Mouse (Mus musculus): Measurements from ENCODE around the gene Paox. TPM values are rescaled to one million over a fixed set of nuclear protein-coding genes. Genes with fewer than 3 reads are reported as not detected.

Gene Paox
- polyA plus RNA-seq, 1 experiment from 2014 or later: 39.5 TPM

DNA sequence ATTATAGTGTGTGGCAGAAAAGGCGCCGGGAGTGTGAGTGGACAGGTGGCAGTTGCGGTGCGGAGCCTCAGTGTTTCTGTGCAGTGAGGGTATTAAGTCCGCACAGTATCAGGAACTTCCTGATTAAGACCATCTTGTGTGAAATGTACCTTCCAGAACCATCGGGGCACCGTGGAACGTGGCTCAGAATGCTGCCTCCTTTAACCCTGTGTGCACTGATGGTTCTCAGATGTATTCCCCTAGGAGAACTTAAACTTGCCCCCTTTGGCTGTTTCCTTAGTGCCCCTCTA, 22.4 kb downstream of the Paox start:
- Histone ChIP-seq H3K27me3 (replicated peaks; ENCODE audit: control insufficient read depth, insufficient read depth, low read length) (no peaks in the 10 kb centered on the region), H3K4me3 (ENCODE audit: low read depth, low read length) (peak overlapping the region; percentile 68), H3K4me1 (replicated peaks; ENCODE audit: control insufficient read depth, insufficient read depth, low read length) (0 out of 2 replicates have a peak, but pooled peaks cover 4% of the 10 kb centered on the region), H3K9ac (ENCODE audit: low read length) (peak overlapping the region; percentile 88), H3K27ac (ENCODE audit: low read depth) (peak overlapping the region; percentile 40), H3K9me3 (ENCODE audit: control insufficient read depth, low read length) (no peaks in the 10 kb centered on the region), H3K36me3 (ENCODE audit: control insufficient read depth, insufficient read depth, low read length) (peaks cover 15% of the 10 kb centered on the region), H3K4me2 (ENCODE audit: low read length) (peak overlapping the region; percentile 80)
- DNase-seq (ENCODE audit: low spot score) (no peak), ATAC-seq (replicated peaks; ENCODE audit: low FRiP score, low TSS enrichment, low read depth) (no peak)
- WGBS: 2% methylated on average over 8 of the region's 8 CpGs

GRCm38 (mm10) chr7:140141350-140141749, 25.8 kb downstream of the Paox start:
- Histone ChIP-seq H3K4me2 (ENCODE audit: low read length) (no peak overlapping the region), H3K27ac (ENCODE audit: low read depth) (no peak overlapping the region), H3K36me3 (ENCODE audit: control insufficient read depth, insufficient read depth, low read length) (0 out of 2 replicates have a peak, but pooled peaks cover 3% of the 10 kb centered on the region), H3K27me3 (replicated peaks; ENCODE audit: control insufficient read depth, insufficient read depth, low read length) (no peaks in the 10 kb centered on the region), H3K9me3 (ENCODE audit: control insufficient read depth, low read length) (no peaks in the 10 kb centered on the region), H3K9ac (ENCODE audit: low read length) (no peak overlapping the region), H3K4me1 (replicated peaks; ENCODE audit: control insufficient read depth, insufficient read depth, low read length) (0 out of 2 replicates have a peak, but pooled peaks cover 4% of the 10 kb centered on the region), H3K4me3 (ENCODE audit: low read depth, low read length) (no peak overlapping the region)
- ATAC-seq (replicated peaks; ENCODE audit: low FRiP score, low TSS enrichment, low read depth) (no peak), DNase-seq (ENCODE audit: low spot score) (no peak)
- 6% methylated on average over 14 of the region's 14 CpGs for WGBS

- H3K27ac ChIP-seq (ENCODE audit: low read depth): no peak overlapping the region
- H3K36me3 ChIP-seq (ENCODE audit: control insufficient read depth, insufficient read depth, low read length): peaks cover 8% of the 10 kb centered on the region; the same call in 1 of the 2 replicates
- WGBS: 85% methylated on average over 4 of the region's 4 CpGs
- no peak for DNase-seq (ENCODE audit: low spot score)
- H3K4me1 ChIP-seq (replicated peaks; ENCODE audit: control insufficient read depth, insufficient read depth, low read length): no peaks in the 10 kb centered on the region
- H3K27me3 ChIP-seq (replicated peaks; ENCODE audit: control insufficient read depth, insufficient read depth, low read length): no peaks in the 10 kb centered on the region
- no peak overlapping the region for H3K4me3 ChIP-seq (ENCODE audit: low read depth, low read length)
- no peak for ATAC-seq (replicated peaks; ENCODE audit: low FRiP score, low TSS enrichment, low read depth)
- no peak overlapping the region for H3K4me2 ChIP-seq (ENCODE audit: low read length)
- H3K9ac ChIP-seq (ENCODE audit: low read length): no peak overlapping the region
- no peaks in the 10 kb centered on the region for H3K9me3 ChIP-seq (ENCODE audit: control insufficient read depth, low read length)
Observed at GRCm38 (mm10) chr7:140144550-140144949, 29.0 kb downstream of the Paox start.

DNA sequence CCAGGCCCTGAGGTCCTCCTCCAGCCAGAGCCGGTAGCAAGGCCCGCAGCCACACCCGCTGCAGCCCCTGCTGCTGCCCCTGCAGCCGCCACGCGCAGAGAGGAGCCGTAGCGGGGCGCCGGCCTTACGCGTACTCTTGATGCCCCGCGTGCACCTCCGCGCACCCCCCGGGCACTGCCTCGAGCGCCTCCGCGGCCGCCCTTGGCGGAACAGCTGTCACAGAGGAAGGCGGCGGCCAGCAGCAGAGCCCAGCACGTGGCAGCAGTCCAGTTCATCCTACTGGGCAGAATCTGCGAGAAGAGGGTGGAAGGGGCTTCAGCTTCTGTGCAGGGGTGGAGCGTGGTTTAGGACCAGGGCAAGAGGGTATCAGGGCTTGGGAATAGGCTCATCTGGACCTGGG, 37.8 kb downstream of the Paox start:
- no peaks in the 10 kb centered on the region for H3K9me3 ChIP-seq (ENCODE audit: control insufficient read depth, low read length)
- peak overlapping the region; percentile 43 for H3K4me2 ChIP-seq (ENCODE audit: low read length)
- no peaks in the 10 kb centered on the region for H3K4me1 ChIP-seq (replicated peaks; ENCODE audit: control insufficient read depth, insufficient read depth, low read length)
- peaks cover 9% of the 10 kb centered on the region for H3K36me3 ChIP-seq (ENCODE audit: control insufficient read depth, insufficient read depth, low read length)
- peak overlapping the region; percentile 20; the same call in 1 of the 2 replicates for H3K4me3 ChIP-seq (ENCODE audit: low read depth, low read length)
- ATAC-seq (replicated peaks; ENCODE audit: low FRiP score, low TSS enrichment, low read depth): no peak
- H3K27me3 ChIP-seq (replicated peaks; ENCODE audit: control insufficient read depth, insufficient read depth, low read length): peaks cover 39% of the 10 kb centered on the region
- no peak overlapping the region for H3K9ac ChIP-seq (ENCODE audit: low read length)
- DNase-seq (ENCODE audit: low spot score): peak; percentile 54
- no peak overlapping the region for H3K27ac ChIP-seq (ENCODE audit: low read depth)
- 6% methylated on average over 28 of the region's 28 CpGs for WGBS

DNA sequence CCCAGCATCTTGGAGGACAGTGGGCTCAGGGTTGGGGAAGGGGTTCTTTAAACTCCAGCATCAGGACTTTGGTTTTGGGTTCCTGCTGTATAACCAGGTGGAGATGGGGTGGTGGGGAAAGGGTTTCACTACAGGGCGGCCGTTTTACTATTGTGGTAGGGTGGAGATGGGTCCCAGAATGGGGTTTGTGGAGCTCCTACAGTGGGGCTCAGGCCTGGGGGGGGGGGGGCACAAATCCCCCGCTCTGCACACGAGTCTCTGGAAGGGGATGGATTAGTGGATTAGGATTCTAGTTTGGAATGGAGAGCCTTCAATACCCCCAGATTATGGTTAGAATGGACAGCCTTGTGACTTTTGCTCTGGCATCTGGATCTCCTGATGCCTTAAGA, 38.2 kb downstream of the Paox start:
- H3K36me3 ChIP-seq (ENCODE audit: control insufficient read depth, insufficient read depth, low read length): peaks cover 6% of the 10 kb centered on the region
- H3K9ac ChIP-seq (ENCODE audit: low read length): 0 out of 2 replicates have a peak overlapping the region, but pooled peaks have one; percentile 13
- H3K9me3 ChIP-seq (ENCODE audit: control insufficient read depth, low read length): no peaks in the 10 kb centered on the region
- no peaks in the 10 kb centered on the region for H3K4me1 ChIP-seq (replicated peaks; ENCODE audit: control insufficient read depth, insufficient read depth, low read length)
- 27% methylated on average over 4 of the region's 4 CpGs for WGBS
- DNase-seq (ENCODE audit: low spot score): no peak
- peaks cover 39% of the 10 kb centered on the region for H3K27me3 ChIP-seq (replicated peaks; ENCODE audit: control insufficient read depth, insufficient read depth, low read length)
- peak overlapping the region; percentile 45 for H3K4me2 ChIP-seq (ENCODE audit: low read length)
- no peak overlapping the region for H3K27ac ChIP-seq (ENCODE audit: low read depth)
- H3K4me3 ChIP-seq (ENCODE audit: low read depth, low read length): peak overlapping the region; percentile 22
- no peak for ATAC-seq (replicated peaks; ENCODE audit: low FRiP score, low TSS enrichment, low read depth)

DNA sequence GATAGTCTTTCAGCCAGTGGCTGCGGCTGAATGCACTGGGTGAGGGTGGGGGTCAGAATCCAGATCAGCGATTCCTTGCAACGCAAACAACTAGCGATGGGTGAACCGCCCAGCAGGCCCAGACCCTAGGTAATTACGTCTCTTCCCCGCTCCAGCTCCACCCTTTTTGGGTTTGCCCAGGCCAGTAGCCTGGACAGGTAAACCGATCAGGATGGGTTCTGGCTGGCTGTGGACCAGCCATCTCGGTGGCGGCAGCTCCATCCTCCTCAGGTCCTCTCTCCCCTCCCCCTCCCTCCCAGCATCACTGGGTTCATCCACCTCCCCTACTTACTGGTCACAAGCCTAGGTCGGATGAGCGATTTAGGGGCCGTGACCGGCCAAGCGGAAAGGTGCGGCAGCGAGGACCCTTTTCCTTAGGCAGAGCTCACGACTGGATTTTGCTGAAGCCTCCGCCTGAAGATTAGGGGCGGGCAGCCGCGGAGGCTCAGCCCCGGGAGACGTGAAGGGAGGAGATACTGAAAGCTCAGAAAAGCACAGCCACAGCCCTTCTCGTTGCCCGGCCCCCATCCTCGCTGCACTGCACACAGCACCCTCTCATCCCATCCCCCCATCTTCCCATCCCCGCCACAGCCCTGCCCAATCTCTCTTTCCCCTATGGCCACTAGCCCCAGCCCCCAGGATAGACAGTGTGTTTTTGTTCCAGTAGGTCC, 38.8 kb downstream of the Paox start, which contains the start of gene Sprn:
TSS of gene Sprn (minus strand) at position 660 of the 710 bp plus-strand sequence.
- Histone ChIP-seq H3K4me2 (ENCODE audit: low read length) (peak within 1 kb of the TSS; percentile 45), H3K4me1 (replicated peaks; ENCODE audit: control insufficient read depth, insufficient read depth, low read length) (no peaks in the 10 kb centered on the region), H3K27ac (ENCODE audit: low read depth) (no peak within 1 kb of the TSS), H3K9me3 (ENCODE audit: control insufficient read depth, low read length) (no peaks in the 10 kb centered on the region), H3K27me3 (replicated peaks; ENCODE audit: control insufficient read depth, insufficient read depth, low read length) (peaks cover 39% of the 10 kb centered on the region), H3K9ac (ENCODE audit: low read length) (0 out of 2 replicates have a peak within 1 kb of the TSS, but pooled peaks have one; percentile 13), H3K36me3 (ENCODE audit: control insufficient read depth, insufficient read depth, low read length) (peaks cover 4% of the 10 kb centered on the region; the same call in 1 of the 2 replicates), H3K4me3 (ENCODE audit: low read depth, low read length) (peak within 1 kb of the TSS; percentile 22)
- no peak for ATAC-seq (replicated peaks; ENCODE audit: low FRiP score, low TSS enrichment, low read depth)
- WGBS: 2% methylated on average over 28 of the region's 28 CpGs
- DNase-seq (ENCODE audit: low spot score): no peak

GRCm38 (mm10) chr7:140160363-140160762, 44.8 kb downstream of the Paox start:
- no peaks in the 10 kb centered on the region for H3K36me3 ChIP-seq (ENCODE audit: control insufficient read depth, insufficient read depth, low read length)
- H3K9me3 ChIP-seq (ENCODE audit: control insufficient read depth, low read length): no peaks in the 10 kb centered on the region
- 72% methylated on average over 3 of the region's 3 CpGs for WGBS
- no peaks in the 10 kb centered on the region for H3K4me1 ChIP-seq (replicated peaks; ENCODE audit: control insufficient read depth, insufficient read depth, low read length)
- DNase-seq (ENCODE audit: low spot score) (no peak), ATAC-seq (replicated peaks; ENCODE audit: low FRiP score, low TSS enrichment, low read depth) (no peak)
- H3K4me2 ChIP-seq (ENCODE audit: low read length): no peak overlapping the region
- no peak overlapping the region for H3K4me3 ChIP-seq (ENCODE audit: low read depth, low read length)
- H3K27me3 ChIP-seq (replicated peaks; ENCODE audit: control insufficient read depth, insufficient read depth, low read length): 0 out of 2 replicates have a peak, but pooled peaks cover 8% of the 10 kb centered on the region
- H3K27ac ChIP-seq (ENCODE audit: low read depth): no peak overlapping the region
- no peak overlapping the region for H3K9ac ChIP-seq (ENCODE audit: low read length)

- Histone ChIP-seq H3K27me3 (replicated peaks; ENCODE audit: control insufficient read depth, insufficient read depth, low read length) (no peaks in the 10 kb centered on the region), H3K9ac (ENCODE audit: low read length) (no peak within 1 kb of the TSS), H3K4me1 (replicated peaks; ENCODE audit: control insufficient read depth, insufficient read depth, low read length) (no peaks in the 10 kb centered on the region), H3K27ac (ENCODE audit: low read depth) (no peak within 1 kb of the TSS), H3K9me3 (ENCODE audit: control insufficient read depth, low read length) (no peaks in the 10 kb centered on the region), H3K4me3 (ENCODE audit: low read depth, low read length) (no peak within 1 kb of the TSS), H3K4me2 (ENCODE audit: low read length) (no peak within 1 kb of the TSS), H3K36me3 (ENCODE audit: control insufficient read depth, insufficient read depth, low read length) (no peaks in the 10 kb centered on the region)
- ATAC-seq (replicated peaks; ENCODE audit: low FRiP score, low TSS enrichment, low read depth) (no peak), DNase-seq (ENCODE audit: low spot score) (no peak)
- WGBS: 75% methylated on average over 7 of the region's 7 CpGs
Observed at GRCm38 (mm10) chr7:140164664-140165063, 49.1 kb downstream of the Paox start, which contains the start of gene Olfr522. Gene Olfr522 (minus strand): TSS chr7:140164764.

DNA sequence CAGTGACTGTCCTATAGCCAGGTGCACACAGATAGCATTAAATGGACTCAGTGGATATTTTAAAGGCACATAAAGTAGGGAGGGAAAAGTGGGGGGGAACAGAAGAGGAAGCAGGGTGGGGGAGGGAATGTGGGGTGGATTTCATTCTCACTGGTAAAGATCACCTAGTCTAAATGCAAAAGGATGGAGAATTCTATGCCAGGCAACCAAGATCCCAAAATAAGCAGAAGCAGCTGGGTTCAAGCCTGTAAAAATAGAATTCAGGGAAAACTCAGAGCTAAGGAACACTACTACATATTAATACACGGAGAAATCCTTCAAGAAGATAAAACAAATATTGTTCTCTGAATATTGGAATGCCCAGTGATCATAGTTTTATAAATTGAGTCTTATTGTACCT, 52.4 kb downstream of the Paox start:
- no peak for ATAC-seq (replicated peaks; ENCODE audit: low FRiP score, low TSS enrichment, low read depth)
- 66% methylated on average over 1 of the region's 1 CpGs for WGBS
- no peaks in the 10 kb centered on the region for H3K9me3 ChIP-seq (ENCODE audit: control insufficient read depth, low read length)
- no peaks in the 10 kb centered on the region for H3K36me3 ChIP-seq (ENCODE audit: control insufficient read depth, insufficient read depth, low read length)
- no peaks in the 10 kb centered on the region for H3K27me3 ChIP-seq (replicated peaks; ENCODE audit: control insufficient read depth, insufficient read depth, low read length)
- H3K9ac ChIP-seq (ENCODE audit: low read length): no peak overlapping the region
- no peak for DNase-seq (ENCODE audit: low spot score)
- H3K4me2 ChIP-seq (ENCODE audit: low read length): no peak overlapping the region
- no peak overlapping the region for H3K4me3 ChIP-seq (ENCODE audit: low read depth, low read length)
- no peaks in the 10 kb centered on the region for H3K4me1 ChIP-seq (replicated peaks; ENCODE audit: control insufficient read depth, insufficient read depth, low read length)
- H3K27ac ChIP-seq (ENCODE audit: low read depth): no peak overlapping the region

Measured in intestine, embryonic 14.5 days (tissue).